Mouse (Mus musculus): ENCODE measurements around the gene Adamts7. TPM values are rescaled to one million over a fixed set of nuclear protein-coding genes. Genes with fewer than 3 reads are reported as not detected.
A peak's percentile ranks its signal among the peaks of the same experiment; 100 is the strongest.

Gene Adamts7
- polyA plus RNA-seq, 1 experiment from 2014 or later: 17.8 TPM

DNA sequence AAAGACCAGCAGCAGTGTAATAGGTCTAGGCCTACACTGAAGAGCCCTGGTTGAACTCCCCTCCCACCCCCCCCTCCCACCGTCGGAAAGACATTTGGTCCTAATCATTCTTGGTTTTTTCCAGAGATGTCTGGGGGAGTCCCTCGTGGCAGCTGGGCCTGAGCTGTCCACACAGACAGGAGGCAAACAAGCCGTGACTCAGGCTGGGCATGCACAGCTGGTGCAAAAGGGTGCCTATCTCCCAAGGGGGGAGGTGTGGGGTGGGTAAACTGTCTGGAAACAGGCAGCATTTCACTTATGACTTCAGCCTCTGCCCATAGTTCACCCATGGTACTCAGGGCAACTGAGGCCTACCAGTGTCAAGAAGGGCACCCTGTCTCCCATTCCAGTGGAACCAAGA, 38.7 kb downstream of the Adamts7 start:
- Histone ChIP-seq H3K4me2 (replicated peaks) (no peak overlapping the region), H3K36me3 (peaks cover 70% of the 10 kb centered on the region), H3K27me3 (no peaks in the 10 kb centered on the region), H3K4me1 (replicated peaks) (no peaks in the 10 kb centered on the region), H3K27ac (no peak overlapping the region), H3K9ac (replicated peaks) (no peak overlapping the region), H3K4me3 (replicated peaks) (no peak overlapping the region), H3K9me3 (no peaks in the 10 kb centered on the region)
- 0 out of 2 replicates have a peak, but pooled peaks have one; percentile 1 for ATAC-seq
- WGBS: 62% methylated on average over 4 of the region's 4 CpGs

DNA sequence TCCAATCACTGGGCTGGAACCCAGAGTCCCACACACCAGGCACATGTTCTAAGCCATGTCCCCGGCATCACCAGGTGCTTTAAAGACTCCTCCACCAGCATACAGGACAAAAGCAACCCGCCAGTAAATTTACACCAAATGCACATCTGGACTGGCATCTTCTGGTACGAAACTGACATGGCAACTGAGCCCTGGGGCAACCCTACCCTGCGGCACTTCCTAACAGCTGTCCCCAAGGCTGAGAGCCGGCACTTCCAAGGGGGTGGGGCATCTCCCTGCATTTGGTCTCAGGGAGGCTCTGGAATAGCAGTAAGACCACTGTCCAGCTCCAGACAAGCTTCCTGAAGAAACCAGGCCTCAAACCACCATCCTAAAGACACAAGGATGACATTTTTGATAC, 40.4 kb downstream of the Adamts7 start:
- Histone ChIP-seq H3K27ac (no peak overlapping the region), H3K9ac (replicated peaks) (no peak overlapping the region), H3K4me3 (replicated peaks) (no peak overlapping the region), H3K9me3 (no peaks in the 10 kb centered on the region), H3K4me2 (replicated peaks) (no peak overlapping the region), H3K27me3 (no peaks in the 10 kb centered on the region), H3K4me1 (replicated peaks) (no peaks in the 10 kb centered on the region), H3K36me3 (peaks cover 54% of the 10 kb centered on the region)
- ATAC-seq: no peak
- WGBS: 84% methylated on average over 5 of the region's 5 CpGs

DNA sequence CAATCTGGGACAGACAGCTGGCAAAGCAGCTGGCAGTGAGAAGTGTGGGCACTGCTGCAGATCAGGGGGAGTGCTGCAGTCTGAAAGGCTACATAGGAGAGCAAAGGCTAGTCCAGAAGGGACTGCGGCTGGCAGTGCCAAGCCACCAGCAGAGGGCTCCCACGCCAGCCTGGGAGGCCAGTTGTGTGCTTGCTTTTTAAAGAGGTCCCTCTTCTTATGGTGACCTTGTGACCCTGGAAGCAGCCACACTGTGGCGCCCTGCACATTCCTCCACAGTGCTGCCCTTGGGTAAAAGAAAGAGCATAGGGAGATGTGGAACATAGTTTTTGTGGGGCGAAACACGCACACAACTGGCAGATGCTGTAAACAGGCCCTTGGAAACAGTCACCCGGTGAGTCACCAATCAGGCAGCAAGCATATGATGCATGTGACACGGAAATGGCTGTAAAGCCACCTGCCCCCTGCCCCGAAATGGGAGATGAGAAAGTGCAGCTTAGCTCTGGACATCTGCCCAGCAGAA, 41.6 kb downstream of the Adamts7 start:
- no peak overlapping the region for H3K9ac ChIP-seq (replicated peaks)
- H3K4me2 ChIP-seq (replicated peaks): no peak overlapping the region
- no peak overlapping the region for H3K4me3 ChIP-seq (replicated peaks)
- peaks cover 45% of the 10 kb centered on the region for H3K36me3 ChIP-seq
- no peaks in the 10 kb centered on the region for H3K4me1 ChIP-seq (replicated peaks)
- 59% methylated on average over 8 of the region's 8 CpGs for WGBS
- no peak overlapping the region for H3K27ac ChIP-seq
- H3K9me3 ChIP-seq: no peaks in the 10 kb centered on the region
- ATAC-seq: no peak
- no peaks in the 10 kb centered on the region for H3K27me3 ChIP-seq

DNA sequence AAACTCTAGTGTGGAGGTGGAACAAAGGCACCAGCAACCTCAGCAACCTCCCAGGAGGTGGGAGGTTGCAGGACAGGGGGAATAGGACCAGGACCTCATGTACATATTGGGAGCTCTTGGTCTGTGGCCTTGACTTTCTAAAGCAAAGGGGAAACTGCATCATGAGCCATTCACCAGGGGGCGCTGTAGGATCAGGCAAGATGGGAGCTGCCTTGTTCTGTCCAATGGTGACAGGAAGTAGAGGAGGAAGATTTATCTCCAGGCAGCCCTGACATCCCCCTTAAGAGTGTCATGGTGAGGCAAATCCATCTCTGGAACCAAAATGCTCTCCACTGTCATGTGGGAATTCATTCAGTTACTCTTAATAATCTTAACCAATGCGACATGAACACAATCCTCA, 43.6 kb downstream of the Adamts7 start:
- peak; percentile 68 for ATAC-seq
- Histone ChIP-seq H3K4me2 (replicated peaks) (no peak overlapping the region), H3K27me3 (no peaks in the 10 kb centered on the region), H3K4me3 (replicated peaks) (no peak overlapping the region), H3K9me3 (no peaks in the 10 kb centered on the region), H3K9ac (replicated peaks) (no peak overlapping the region), H3K4me1 (replicated peaks) (no peaks in the 10 kb centered on the region), H3K36me3 (peaks cover 27% of the 10 kb centered on the region), H3K27ac (no peak overlapping the region)
- 43% methylated on average over 2 of the region's 2 CpGs for WGBS

DNA sequence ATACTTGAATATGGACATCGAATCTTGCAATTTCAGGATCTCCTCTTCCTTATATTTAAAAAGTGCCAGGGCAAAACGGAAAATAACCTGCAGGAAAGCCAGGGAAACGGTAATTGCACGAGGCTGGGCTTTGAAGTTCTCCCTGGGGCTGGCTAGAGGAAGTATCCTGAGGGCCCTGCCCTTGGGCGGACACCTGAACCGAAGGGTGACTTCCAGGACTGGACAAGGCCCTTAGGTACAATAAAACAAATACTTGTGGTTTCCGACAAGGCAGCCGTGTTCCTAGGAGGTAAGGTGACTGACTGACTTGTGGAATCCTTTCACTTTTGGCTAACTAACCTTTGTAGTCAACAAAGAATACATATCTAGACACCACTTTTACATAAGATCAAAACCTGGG, 44.9 kb downstream of the Adamts7 start:
- peaks cover 18% of the 10 kb centered on the region; the same call in 1 of the 2 replicates for H3K36me3 ChIP-seq
- H3K9ac ChIP-seq (replicated peaks): no peak overlapping the region
- no peaks in the 10 kb centered on the region for H3K27me3 ChIP-seq
- no peak for ATAC-seq
- H3K27ac ChIP-seq: no peak overlapping the region
- H3K4me2 ChIP-seq (replicated peaks): no peak overlapping the region
- WGBS: 91% methylated on average over 8 of the region's 8 CpGs
- no peak overlapping the region for H3K4me3 ChIP-seq (replicated peaks)
- no peaks in the 10 kb centered on the region for H3K4me1 ChIP-seq (replicated peaks)
- H3K9me3 ChIP-seq: no peaks in the 10 kb centered on the region

DNA sequence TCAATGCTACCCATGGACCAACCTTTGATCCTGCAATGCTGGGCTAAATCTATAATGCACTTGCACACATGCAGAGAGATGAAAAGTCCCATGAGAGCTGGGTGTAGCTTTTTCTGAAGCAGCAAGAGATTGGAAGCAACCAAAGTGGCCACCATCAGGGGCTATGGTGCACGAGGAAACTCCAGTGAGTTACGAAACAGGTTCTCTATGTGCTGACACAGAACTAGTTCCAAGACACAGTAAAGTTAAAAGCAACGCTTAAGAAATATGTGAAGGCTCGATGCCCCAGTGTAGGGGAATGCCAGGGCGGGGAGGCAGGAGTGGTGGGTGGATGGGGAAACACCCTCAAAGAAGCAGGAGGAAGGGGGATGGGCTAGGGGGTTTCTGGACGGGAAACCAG, 45.8 kb downstream of the Adamts7 start:
- Histone ChIP-seq H3K27ac (no peak overlapping the region), H3K4me2 (replicated peaks) (no peak overlapping the region), H3K9me3 (no peaks in the 10 kb centered on the region), H3K27me3 (no peaks in the 10 kb centered on the region), H3K4me1 (replicated peaks) (no peaks in the 10 kb centered on the region), H3K4me3 (replicated peaks) (no peak overlapping the region), H3K9ac (replicated peaks) (no peak overlapping the region), H3K36me3 (peaks cover 16% of the 10 kb centered on the region; the same call in 1 of the 2 replicates)
- 89% methylated on average over 6 of the region's 6 CpGs for WGBS
- no peak for ATAC-seq

DNA sequence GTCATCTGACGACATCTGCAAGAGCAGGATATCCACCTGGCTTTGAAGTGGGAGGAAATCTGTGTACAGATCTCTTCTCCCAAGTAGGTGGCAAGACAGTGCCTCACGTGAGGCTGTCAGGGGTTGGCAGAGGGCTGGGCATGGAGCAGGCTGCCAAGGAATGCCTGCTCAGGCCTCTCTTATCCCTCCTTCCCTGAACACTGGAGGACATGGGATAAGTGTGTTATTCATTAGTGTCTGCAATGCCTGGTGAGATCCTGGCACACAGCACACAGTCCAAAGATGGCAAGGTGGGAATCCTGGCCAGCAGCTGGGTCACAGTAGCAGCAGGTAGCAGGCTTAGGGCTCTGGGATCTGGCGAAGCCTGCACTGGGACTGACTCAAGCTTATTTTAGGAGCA, 50.3 kb downstream of the Adamts7 start:
- Histone ChIP-seq H3K27me3 (no peaks in the 10 kb centered on the region), H3K27ac (no peak overlapping the region), H3K36me3 (peaks cover 12% of the 10 kb centered on the region; the same call in 1 of the 2 replicates), H3K9ac (replicated peaks) (no peak overlapping the region), H3K4me3 (replicated peaks) (no peak overlapping the region), H3K4me1 (replicated peaks) (no peaks in the 10 kb centered on the region), H3K4me2 (replicated peaks) (no peak overlapping the region), H3K9me3 (no peaks in the 10 kb centered on the region)
- ATAC-seq: no peak
- 83% methylated on average over 3 of the region's 3 CpGs for WGBS

DNA sequence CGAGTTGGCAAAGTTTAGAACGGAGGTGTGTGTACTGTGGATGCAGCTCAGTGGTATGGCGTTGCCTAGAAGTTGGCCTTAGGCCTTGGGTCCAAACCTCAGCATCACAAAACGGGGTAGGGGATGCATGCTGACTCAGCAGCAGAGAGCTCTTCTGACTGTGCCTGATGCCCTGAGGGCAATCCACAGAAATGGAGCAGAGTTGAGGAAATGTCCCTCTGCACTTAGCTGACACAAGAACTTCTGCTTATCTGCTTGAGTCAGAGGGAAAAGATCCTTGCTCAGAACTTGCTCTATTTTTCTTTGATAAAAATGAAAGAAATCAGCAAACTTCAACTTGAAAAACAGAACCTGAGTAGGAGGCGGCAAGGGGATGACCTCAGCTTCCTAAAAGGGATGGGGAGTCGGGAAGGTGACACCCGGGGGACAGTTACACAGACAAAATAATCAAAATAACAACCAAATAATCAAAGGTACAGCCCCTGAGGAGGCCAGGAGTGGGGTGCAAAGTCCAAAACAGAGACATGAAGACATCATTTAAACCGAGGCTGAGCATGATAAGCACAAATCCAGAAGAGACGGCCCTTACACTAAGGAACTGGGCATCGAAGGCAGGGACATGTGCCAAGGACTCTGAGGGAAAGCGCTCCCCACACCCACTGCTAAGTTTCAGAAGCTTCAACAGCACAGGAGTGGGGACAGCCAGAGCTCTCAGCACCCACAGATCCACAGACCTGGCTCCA, 53.6 kb downstream of the Adamts7 start:
- H3K27ac ChIP-seq: no peak overlapping the region
- no peak overlapping the region for H3K4me3 ChIP-seq (replicated peaks)
- ATAC-seq: no peak
- H3K9me3 ChIP-seq: no peaks in the 10 kb centered on the region
- H3K27me3 ChIP-seq: no peaks in the 10 kb centered on the region
- no peak overlapping the region for H3K9ac ChIP-seq (replicated peaks)
- 84% methylated on average over 11 of the region's 11 CpGs for WGBS
- no peaks in the 10 kb centered on the region for H3K4me1 ChIP-seq (replicated peaks)
- H3K4me2 ChIP-seq (replicated peaks): no peak overlapping the region
- peaks cover 21% of the 10 kb centered on the region for H3K36me3 ChIP-seq

DNA sequence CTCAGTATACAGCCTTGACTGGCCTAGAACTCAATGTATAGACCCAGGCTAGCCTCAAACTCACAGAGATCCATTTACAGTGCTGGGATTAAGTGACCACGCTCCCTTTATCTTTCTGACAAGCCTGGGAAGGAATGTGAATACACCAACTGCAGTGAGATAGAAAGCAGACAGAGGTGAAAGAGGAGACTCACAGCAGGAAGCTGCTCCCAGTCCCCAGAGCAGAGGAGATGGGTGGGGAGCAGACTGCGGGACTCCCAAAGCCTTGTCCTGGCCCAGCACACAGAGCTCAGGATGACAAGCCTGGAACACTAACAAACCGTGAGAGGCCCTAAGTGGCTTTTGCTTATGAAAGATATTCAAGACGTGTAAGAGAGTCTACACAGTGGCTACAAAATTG, 54.6 kb downstream of the Adamts7 start:
- no peaks in the 10 kb centered on the region for H3K27me3 ChIP-seq
- H3K36me3 ChIP-seq: peaks cover 25% of the 10 kb centered on the region
- H3K27ac ChIP-seq: no peak overlapping the region
- no peaks in the 10 kb centered on the region for H3K9me3 ChIP-seq
- WGBS: 46% methylated on average over 4 of the region's 4 CpGs
- ATAC-seq: no peak
- no peak overlapping the region for H3K4me3 ChIP-seq (replicated peaks)
- no peak overlapping the region for H3K9ac ChIP-seq (replicated peaks)
- H3K4me1 ChIP-seq (replicated peaks): no peaks in the 10 kb centered on the region
- H3K4me2 ChIP-seq (replicated peaks): no peak overlapping the region

DNA sequence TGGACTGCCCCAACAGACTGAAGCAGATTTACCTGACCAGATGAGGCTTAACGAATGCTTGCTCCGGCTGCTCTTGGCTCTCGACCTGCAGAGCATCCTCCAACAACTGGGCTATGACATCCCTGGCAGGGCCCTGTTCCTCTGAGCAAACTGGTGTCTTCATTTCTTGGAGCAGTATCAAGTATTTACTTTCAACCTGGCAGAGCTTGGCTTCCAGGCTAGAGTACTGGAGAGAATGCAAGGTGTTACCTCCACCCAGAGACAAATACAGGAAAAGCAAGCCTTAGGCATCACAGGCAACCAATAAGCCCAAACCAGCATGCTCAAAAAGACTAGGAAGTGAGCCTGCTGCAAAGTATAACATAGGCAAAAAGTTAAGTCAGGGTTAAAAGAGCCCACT, 59.4 kb downstream of the Adamts7 start:
- H3K36me3 ChIP-seq: peaks cover 32% of the 10 kb centered on the region
- no peak overlapping the region for H3K4me2 ChIP-seq (replicated peaks)

DNA sequence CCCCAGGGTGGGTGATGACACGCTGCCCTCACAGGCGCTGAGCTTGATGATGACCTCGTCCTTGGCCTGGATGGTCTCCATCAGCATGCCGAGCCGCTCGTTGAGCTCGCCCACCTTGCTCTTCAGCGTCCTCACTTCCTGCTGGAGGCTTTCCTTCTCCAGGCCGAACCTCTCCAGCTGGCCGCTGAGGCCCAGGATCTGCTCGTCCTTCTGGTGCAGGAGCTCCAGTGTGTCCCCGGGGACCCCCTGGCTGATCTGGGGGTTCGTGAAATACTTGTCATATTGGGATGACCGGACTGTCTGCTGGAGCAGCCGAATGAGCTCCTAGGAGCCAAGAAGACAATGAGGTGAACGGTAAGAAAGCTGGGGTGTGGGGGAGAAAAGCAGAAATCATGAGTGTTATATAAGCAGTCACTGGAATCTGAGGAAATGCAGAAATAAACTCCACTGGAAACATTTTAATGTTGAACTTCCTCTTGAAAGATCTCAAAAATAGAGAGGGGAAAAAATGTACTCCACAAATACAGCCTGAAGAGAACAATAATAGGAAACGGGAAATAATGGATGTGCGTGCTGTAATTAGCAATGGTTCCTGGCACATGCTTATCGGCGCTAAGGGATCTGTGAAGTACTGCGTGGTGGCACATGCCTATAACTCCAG, 63.3 kb downstream of the Adamts7 start:
- WGBS: 90% methylated on average over 21 of the region's 21 CpGs
- Histone ChIP-seq H3K4me2 (replicated peaks) (no peak overlapping the region), H3K9ac (replicated peaks) (no peak overlapping the region), H3K36me3 (peaks cover 18% of the 10 kb centered on the region), H3K27me3 (no peaks in the 10 kb centered on the region), H3K27ac (no peak overlapping the region), H3K4me3 (replicated peaks) (no peak overlapping the region), H3K4me1 (replicated peaks) (no peaks in the 10 kb centered on the region), H3K9me3 (no peaks in the 10 kb centered on the region)
- ATAC-seq: no peak

More for the DNA sequence above, 59.4 kb downstream of the Adamts7 start:
- H3K27me3 ChIP-seq: no peaks in the 10 kb centered on the region
- no peaks in the 10 kb centered on the region for H3K4me1 ChIP-seq (replicated peaks)
- no peak overlapping the region for H3K9ac ChIP-seq (replicated peaks)
- ATAC-seq: no peak
- no peak overlapping the region for H3K27ac ChIP-seq
- no peak overlapping the region for H3K4me3 ChIP-seq (replicated peaks)
- 90% methylated on average over 3 of the region's 3 CpGs for WGBS
- no peaks in the 10 kb centered on the region for H3K9me3 ChIP-seq

DNA sequence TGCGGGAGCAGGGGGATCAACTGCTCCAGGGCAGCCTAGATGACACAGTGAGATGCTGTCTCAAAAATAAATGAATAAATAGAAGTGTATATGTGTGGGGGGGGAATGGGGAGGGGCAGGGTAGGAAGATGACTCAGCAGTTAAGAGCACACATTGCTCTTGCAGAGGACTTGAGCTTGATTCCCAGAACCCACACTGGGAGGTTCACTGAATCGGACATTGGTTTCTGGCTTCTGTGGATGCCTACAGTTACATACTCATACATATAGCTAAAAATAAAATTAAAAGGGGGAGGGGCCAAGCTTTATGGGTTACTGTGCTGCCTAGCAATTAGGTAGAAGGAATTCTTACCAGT, 63.9 kb downstream of the Adamts7 start:
- no peak overlapping the region for H3K4me3 ChIP-seq (replicated peaks)
- H3K27ac ChIP-seq: no peak overlapping the region
- 91% methylated on average over 2 of the region's 2 CpGs for WGBS
- H3K9me3 ChIP-seq: no peaks in the 10 kb centered on the region
- ATAC-seq: no peak
- no peak overlapping the region for H3K4me2 ChIP-seq (replicated peaks)
- no peaks in the 10 kb centered on the region for H3K4me1 ChIP-seq (replicated peaks)
- no peak overlapping the region for H3K9ac ChIP-seq (replicated peaks)
- H3K36me3 ChIP-seq: peaks cover 18% of the 10 kb centered on the region
- H3K27me3 ChIP-seq: no peaks in the 10 kb centered on the region
